Mouse (Mus musculus): Measurements from ENCODE around the gene Sla2. TPM values are rescaled to one million over a fixed set of nuclear protein-coding genes. Genes with fewer than 3 reads are reported as not detected.
"Not testable (repeated sequence)": the region's sequence is repeated elsewhere in the genome, so short reads cannot be mapped to it uniquely, and the experiment has no call there.

The Sla2 gene
- polyA plus RNA-seq, 1 experiment: 0.03 TPM

- TF ChIP-seq CTCF (IDR thresholded peaks at IDR 0.05; ENCODE audit: borderline replicate concordance, extremely low read depth, insufficient read depth, insufficient read length) (no peak), POLR2A (IDR thresholded peaks at IDR 0.05; ENCODE audit: borderline replicate concordance, extremely low read depth, insufficient read depth, insufficient read length, poor library complexity, severe bottlenecking) (no peak)
- DNase-seq (ENCODE audit: low read depth): no peak
Measured at GRCm38 (mm10) chr2:156897034-156897433, 10.0 kb upstream of the Sla2 start.

DNA sequence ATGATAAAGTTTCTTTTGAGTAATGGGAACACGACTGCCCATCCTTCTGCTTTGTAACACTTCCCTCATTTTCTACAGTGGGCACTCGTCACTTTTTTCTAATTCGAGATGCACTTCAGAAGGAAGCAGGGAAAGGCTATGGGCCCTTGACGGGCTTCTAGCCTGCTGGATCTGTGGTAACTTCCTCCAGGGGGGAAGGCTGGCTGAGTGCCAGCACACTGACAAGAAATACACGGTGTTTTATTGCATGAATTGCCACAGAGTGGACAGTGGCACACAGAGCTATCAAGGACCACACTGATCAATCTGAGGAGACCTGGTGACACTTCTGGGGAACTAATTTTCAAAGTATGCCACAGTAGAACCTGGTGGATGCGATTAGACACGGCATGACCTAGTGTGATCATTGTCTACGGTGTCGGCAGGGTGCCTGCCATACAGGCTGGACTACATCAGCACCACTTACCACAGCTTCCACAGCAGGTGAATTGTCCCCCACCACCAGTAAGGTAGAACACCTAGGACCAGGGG lies 9.5 kb upstream of the Sla2 start:
- DNase-seq (ENCODE audit: low read depth): no peak
- TF ChIP-seq POLR2A (IDR thresholded peaks at IDR 0.05; ENCODE audit: borderline replicate concordance, extremely low read depth, insufficient read depth, insufficient read length, poor library complexity, severe bottlenecking): no peak
- no peak for TF ChIP-seq CTCF (IDR thresholded peaks at IDR 0.05; ENCODE audit: borderline replicate concordance, extremely low read depth, insufficient read depth, insufficient read length)

DNA sequence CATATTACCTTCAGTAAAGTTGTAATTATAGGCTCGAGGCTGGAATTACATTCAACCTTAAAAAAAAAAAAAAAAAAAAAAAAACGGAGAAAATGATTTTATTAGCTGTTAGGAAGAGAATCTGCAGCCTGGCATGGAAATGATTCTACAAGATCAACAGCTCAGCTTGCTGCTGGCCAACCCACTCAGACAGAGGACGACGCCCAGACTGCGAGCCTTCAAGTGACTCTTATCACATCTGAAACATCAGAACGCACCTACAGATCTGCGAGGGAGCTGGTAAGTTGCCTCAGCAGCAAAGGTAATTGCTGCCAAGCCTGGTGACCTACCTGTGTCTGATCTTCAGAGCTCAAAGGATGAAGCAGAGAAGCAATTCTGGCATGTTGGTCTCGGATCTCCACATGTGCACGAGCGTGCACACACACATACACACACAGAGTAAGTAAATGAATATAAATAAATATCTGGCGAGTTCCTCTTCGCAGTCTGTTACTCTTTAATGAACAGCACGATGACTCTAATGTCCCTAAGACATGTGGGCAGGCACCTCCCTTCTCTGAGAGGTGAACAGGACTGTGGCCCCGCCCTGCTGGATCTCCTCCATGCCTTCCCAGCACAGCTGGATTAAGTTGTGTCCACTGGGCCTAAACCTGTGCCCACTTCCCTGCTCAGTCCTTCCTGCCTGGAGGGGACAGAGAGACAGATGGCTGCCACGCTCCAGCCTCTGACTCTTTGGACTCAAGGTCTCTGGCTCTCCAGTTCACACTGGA lies 7.7 kb upstream of the Sla2 start:
- no peak for DNase-seq (ENCODE audit: low read depth)
- TF ChIP-seq POLR2A (IDR thresholded peaks at IDR 0.05; ENCODE audit: borderline replicate concordance, extremely low read depth, insufficient read depth, insufficient read length, poor library complexity, severe bottlenecking) (no peak), CTCF (IDR thresholded peaks at IDR 0.05; ENCODE audit: borderline replicate concordance, extremely low read depth, insufficient read depth, insufficient read length) (no peak)

- no peak for DNase-seq (ENCODE audit: low read depth)
- TF ChIP-seq CTCF (IDR thresholded peaks at IDR 0.05; ENCODE audit: borderline replicate concordance, extremely low read depth, insufficient read depth, insufficient read length) (no peak), POLR2A (IDR thresholded peaks at IDR 0.05; ENCODE audit: borderline replicate concordance, extremely low read depth, insufficient read depth, insufficient read length, poor library complexity, severe bottlenecking) (no peak)
Measured at GRCm38 (mm10) chr2:156892821-156893220, 5.8 kb upstream of the Sla2 start.

DNA sequence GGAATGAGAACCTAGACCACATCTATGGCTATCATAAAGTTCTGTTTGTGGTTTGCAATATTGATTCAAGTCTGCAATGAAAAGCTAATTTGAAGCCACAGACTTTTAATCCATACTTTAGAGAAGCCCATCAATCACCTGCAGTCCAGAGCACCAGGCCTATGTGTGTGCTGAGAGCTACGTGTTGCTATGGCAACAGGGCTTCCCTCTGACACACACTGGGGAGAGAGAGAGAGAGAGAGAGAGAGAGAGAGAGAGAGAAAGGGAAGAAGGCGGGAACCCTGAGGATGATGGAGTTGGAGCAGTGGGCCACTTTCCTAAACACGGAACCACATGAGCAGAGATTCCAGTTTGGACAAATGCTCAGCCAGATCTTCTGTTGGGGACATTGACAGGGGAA lies 5.2 kb upstream of the Sla2 start:
- TF ChIP-seq POLR2A (IDR thresholded peaks at IDR 0.05; ENCODE audit: borderline replicate concordance, extremely low read depth, insufficient read depth, insufficient read length, poor library complexity, severe bottlenecking): no peak
- no peak for TF ChIP-seq CTCF (IDR thresholded peaks at IDR 0.05; ENCODE audit: borderline replicate concordance, extremely low read depth, insufficient read depth, insufficient read length)
- peak; percentile 82 for DNase-seq (ENCODE audit: low read depth)

GRCm38 (mm10) chr2:156888490-156888889 lies 1.5 kb upstream of the Sla2 start:
- no peak for DNase-seq (ENCODE audit: low read depth)
- no peak for TF ChIP-seq CTCF (IDR thresholded peaks at IDR 0.05; ENCODE audit: borderline replicate concordance, extremely low read depth, insufficient read depth, insufficient read length)
- no peak for TF ChIP-seq POLR2A (IDR thresholded peaks at IDR 0.05; ENCODE audit: borderline replicate concordance, extremely low read depth, insufficient read depth, insufficient read length, poor library complexity, severe bottlenecking)

DNA sequence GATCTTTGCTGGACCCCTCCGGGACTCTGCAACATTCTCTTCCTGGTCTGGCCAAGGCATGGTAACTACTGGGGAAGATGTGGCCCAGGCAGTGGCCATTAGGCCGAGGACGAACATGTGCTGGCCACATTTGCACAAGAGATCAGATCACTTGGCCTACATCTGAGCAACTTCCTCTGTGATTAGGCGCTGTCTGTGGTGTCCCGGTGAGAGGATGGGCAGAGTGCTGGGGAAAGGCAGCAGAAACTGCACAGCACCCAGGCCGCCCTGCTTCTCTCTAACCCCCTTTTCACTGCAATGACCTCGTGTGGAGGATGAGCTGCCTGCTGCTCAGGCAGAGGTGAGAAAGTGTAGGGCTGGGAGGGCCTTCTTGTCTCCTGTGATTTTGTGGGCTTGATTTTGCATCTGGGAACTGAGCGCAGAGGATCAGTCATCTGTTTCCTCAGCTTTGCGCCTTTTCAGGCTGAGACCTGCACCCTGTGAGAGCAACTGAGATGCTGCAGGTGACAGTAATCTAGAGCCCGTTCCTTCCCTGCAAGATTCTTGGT lies 834 bp downstream of the Sla2 start:
- no peak for TF ChIP-seq POLR2A (IDR thresholded peaks at IDR 0.05; ENCODE audit: borderline replicate concordance, extremely low read depth, insufficient read depth, insufficient read length, poor library complexity, severe bottlenecking)
- no peak for TF ChIP-seq CTCF (IDR thresholded peaks at IDR 0.05; ENCODE audit: borderline replicate concordance, extremely low read depth, insufficient read depth, insufficient read length)

DNA sequence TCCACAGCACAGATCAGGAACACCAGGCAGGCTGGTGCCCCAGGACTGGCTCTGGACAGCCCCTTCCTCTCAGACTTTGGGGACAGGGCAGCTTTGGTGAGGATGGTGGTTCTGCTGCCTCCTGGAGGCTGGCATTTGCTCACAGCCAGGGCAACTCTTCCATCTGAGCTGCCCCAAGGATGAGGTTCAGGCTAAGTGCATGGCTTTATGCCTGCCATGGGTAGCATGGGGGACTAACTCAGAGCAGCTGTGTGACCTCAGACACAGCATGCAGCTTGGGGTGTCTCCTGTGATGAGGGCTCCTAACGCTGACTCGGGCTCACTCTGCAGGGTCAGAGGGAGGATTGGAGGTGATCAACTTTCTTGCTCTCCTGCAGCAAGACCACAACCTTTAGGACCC lies 1.3 kb downstream of the Sla2 start:
- DNase-seq (ENCODE audit: low read depth): not testable (repeated sequence)

More for the DNA sequence above, 834 bp downstream of the Sla2 start:
- no peak for DNase-seq (ENCODE audit: low read depth)

GRCm38 (mm10) chr2:156884396-156885211 lies 2.4 kb downstream of the Sla2 start:
- DNase-seq (ENCODE audit: low read depth): no peak
- TF ChIP-seq CTCF (IDR thresholded peaks at IDR 0.05; ENCODE audit: borderline replicate concordance, extremely low read depth, insufficient read depth, insufficient read length) (no peak), POLR2A (IDR thresholded peaks at IDR 0.05; ENCODE audit: borderline replicate concordance, extremely low read depth, insufficient read depth, insufficient read length, poor library complexity, severe bottlenecking) (no peak)

- no peak for TF ChIP-seq POLR2A (IDR thresholded peaks at IDR 0.05; ENCODE audit: borderline replicate concordance, extremely low read depth, insufficient read depth, insufficient read length, poor library complexity, severe bottlenecking)
- no peak for TF ChIP-seq CTCF (IDR thresholded peaks at IDR 0.05; ENCODE audit: borderline replicate concordance, extremely low read depth, insufficient read depth, insufficient read length)
- DNase-seq (ENCODE audit: low read depth): no peak
Measured at GRCm38 (mm10) chr2:156882431-156883001, 4.5 kb downstream of the Sla2 start.

DNA sequence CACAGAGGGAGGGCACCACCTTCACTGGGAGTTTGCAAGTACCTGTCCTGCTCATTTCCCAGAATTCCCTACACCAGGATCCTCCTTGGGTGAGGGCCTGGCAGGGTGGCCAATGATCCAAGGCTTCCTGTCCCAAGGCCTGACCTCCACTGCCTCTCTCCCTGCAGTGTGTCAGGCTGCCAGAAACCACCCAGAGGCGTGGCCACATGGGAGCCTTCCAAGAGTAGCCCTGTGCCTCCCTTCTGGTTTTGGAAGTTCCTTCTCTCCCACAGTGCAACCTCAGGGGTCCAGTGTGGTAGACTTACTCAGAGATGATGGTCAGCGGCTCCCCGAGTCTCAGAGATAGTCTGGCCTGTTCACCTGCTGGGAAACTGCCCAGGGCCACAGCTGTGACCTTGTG lies 7.5 kb downstream of the Sla2 start:
- TF ChIP-seq CTCF (IDR thresholded peaks at IDR 0.05; ENCODE audit: borderline replicate concordance, extremely low read depth, insufficient read depth, insufficient read length) (no peak), POLR2A (IDR thresholded peaks at IDR 0.05; ENCODE audit: borderline replicate concordance, extremely low read depth, insufficient read depth, insufficient read length, poor library complexity, severe bottlenecking) (no peak)
- no peak for DNase-seq (ENCODE audit: low read depth)
